Mouse (Mus musculus): Measurements from ENCODE around the gene Prlr. TPM values are rescaled to one million over a fixed set of nuclear protein-coding genes. Genes with fewer than 3 reads are reported as not detected.

Gene Prlr
- total RNA-seq (2021) (1 to 10 TPM; 3.0 to 5.5 TPM), polyA plus RNA-seq (2012; rRNA removed) (1.1 TPM in 2 replicates)
- long read RNA-seq, partial matches to known transcripts: 0 of 1 reads
- long read RNA-seq, other reads (novel, unspliced or antisense): 1 of 1 reads

DNA sequence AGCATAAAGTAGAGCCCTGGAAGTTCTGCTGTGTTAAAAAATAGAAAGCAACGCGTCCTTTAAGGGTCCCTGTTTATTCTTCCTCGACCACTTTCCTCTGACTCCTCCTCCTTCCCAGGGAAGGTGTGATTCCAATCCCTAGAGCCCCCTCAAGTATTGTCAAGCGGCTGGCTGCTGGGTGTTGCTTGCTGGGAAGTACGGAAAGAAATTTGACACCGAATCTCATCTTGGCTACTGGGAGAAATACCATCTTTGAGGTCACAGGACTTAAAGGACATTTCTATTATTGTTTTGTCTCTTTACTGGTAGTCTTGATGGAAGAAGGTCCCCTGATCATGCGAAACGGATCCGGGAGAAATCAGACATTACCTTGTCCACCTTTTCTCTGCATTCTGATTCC is at the start of gene Prlr:
Prlr (plus strand) TSS at position 156 of the 400 bp plus-strand sequence.
- Histone ChIP-seq H3K79me2 (replicated peaks; ENCODE audit: control insufficient read depth, insufficient read depth, low read length) (no peaks in the 10 kb centered on the region), H3K4me1 (ENCODE audit: control insufficient read depth, insufficient read depth, low read length) (no peaks in the 10 kb centered on the region), H3K36me3 (ENCODE audit: control insufficient read depth, insufficient read depth, low read length) (no peaks in the 10 kb centered on the region), H3K9ac (ENCODE audit: low read depth, low read length) (peak within 1 kb of the TSS; percentile 11; the same call in 1 of the 2 replicates), H3K4me3 (peak within 1 kb of the TSS; percentile 38), H3K27ac (no peak within 1 kb of the TSS), H3K27me3 (ENCODE audit: control insufficient read depth, insufficient read depth, low read length) (no peaks in the 10 kb centered on the region)
- no peak for TF ChIP-seq EP300 (IDR thresholded peaks at IDR 0.05; ENCODE audit: insufficient read depth, low read depth, low read length)
- no peak for TF ChIP-seq CTCF (IDR thresholded peaks at IDR 0.05)
- intact Hi-C loops (cut with DNase I): no loop called here
- WGBS: 5% methylated on average over 9 of the region's 9 CpGs
- no peak for DNase-seq

GRCm38 (mm10) chr15:10133781-10134180 is 43.3 kb upstream of the Prlr start:
- Histone ChIP-seq H3K79me2 (replicated peaks; ENCODE audit: control insufficient read depth, insufficient read depth, low read length) (no peaks in the 10 kb centered on the region), H3K36me3 (ENCODE audit: control insufficient read depth, insufficient read depth, low read length) (no peaks in the 10 kb centered on the region), H3K27me3 (ENCODE audit: control insufficient read depth, insufficient read depth, low read length) (no peaks in the 10 kb centered on the region), H3K27ac (no peak overlapping the region), H3K4me3 (no peak overlapping the region), H3K9ac (ENCODE audit: low read depth, low read length) (no peak overlapping the region), H3K4me1 (ENCODE audit: control insufficient read depth, insufficient read depth, low read length) (no peaks in the 10 kb centered on the region)
- 51% methylated on average over 2 of the region's 2 CpGs for WGBS
- intact Hi-C loops (cut with DNase I): no loop called here
- DNase-seq: no peak
- TF ChIP-seq CTCF (IDR thresholded peaks at IDR 0.05) (no peak), POLR2A (IDR thresholded peaks at IDR 0.05; ENCODE audit: insufficient read depth, low read depth, low read length) (no peak), EP300 (IDR thresholded peaks at IDR 0.05; ENCODE audit: insufficient read depth, low read depth, low read length) (no peak)

DNA sequence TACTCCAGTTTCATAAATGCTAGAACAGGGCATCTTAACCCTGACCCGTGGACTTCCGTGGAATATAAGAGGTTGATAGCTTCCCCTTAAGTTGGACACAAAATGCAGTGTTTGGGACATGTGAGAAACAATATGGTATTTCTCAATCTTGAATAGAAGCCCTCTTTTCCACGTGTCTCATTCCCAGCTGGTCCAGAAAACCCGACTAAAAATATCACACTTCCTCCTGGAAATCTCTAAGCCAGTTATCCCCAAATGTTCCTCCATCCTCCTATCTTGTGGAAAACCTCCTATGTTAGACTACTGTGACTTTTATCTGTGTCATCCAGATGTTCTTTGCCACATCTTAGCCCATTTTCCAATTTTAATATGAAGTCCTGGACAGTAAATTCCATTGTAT is 42.1 kb upstream of the Prlr start:
- intact Hi-C loops (cut with DNase I): no loop called here
- WGBS: 35% methylated on average over 4 of the region's 4 CpGs
- Histone ChIP-seq H3K9ac (ENCODE audit: low read depth, low read length) (no peak overlapping the region), H3K79me2 (replicated peaks; ENCODE audit: control insufficient read depth, insufficient read depth, low read length) (no peaks in the 10 kb centered on the region), H3K27me3 (ENCODE audit: control insufficient read depth, insufficient read depth, low read length) (no peaks in the 10 kb centered on the region), H3K27ac (no peak overlapping the region), H3K4me3 (no peak overlapping the region), H3K36me3 (ENCODE audit: control insufficient read depth, insufficient read depth, low read length) (no peaks in the 10 kb centered on the region), H3K4me1 (ENCODE audit: control insufficient read depth, insufficient read depth, low read length) (no peaks in the 10 kb centered on the region)
- no peak for DNase-seq
- TF ChIP-seq EP300 (IDR thresholded peaks at IDR 0.05; ENCODE audit: insufficient read depth, low read depth, low read length): no peak
- TF ChIP-seq POLR2A (IDR thresholded peaks at IDR 0.05; ENCODE audit: insufficient read depth, low read depth, low read length): no peak
- TF ChIP-seq CTCF (IDR thresholded peaks at IDR 0.05): no peak

- TF ChIP-seq CTCF (IDR thresholded peaks at IDR 0.05) (no peak), EP300 (IDR thresholded peaks at IDR 0.05; ENCODE audit: insufficient read depth, low read depth, low read length) (no peak), POLR2A (IDR thresholded peaks at IDR 0.05; ENCODE audit: insufficient read depth, low read depth, low read length) (no peak)
These were observed 32.5 kb upstream of the Prlr start for GRCm38 (mm10) chr15:10144520-10144919.

GRCm38 (mm10) chr15:10148196-10148595 is 28.8 kb upstream of the Prlr start:
- intact Hi-C loops (cut with DNase I): no loop called here
- 63% methylated on average over 4 of the region's 4 CpGs for WGBS

More at GRCm38 (mm10) chr15:10144520-10144919, 32.5 kb upstream of the Prlr start:
- Histone ChIP-seq H3K36me3 (ENCODE audit: control insufficient read depth, insufficient read depth, low read length) (no peaks in the 10 kb centered on the region), H3K27me3 (ENCODE audit: control insufficient read depth, insufficient read depth, low read length) (no peaks in the 10 kb centered on the region), H3K79me2 (replicated peaks; ENCODE audit: control insufficient read depth, insufficient read depth, low read length) (no peaks in the 10 kb centered on the region), H3K27ac (no peak overlapping the region), H3K9ac (ENCODE audit: low read depth, low read length) (no peak overlapping the region), H3K4me1 (ENCODE audit: control insufficient read depth, insufficient read depth, low read length) (no peaks in the 10 kb centered on the region), H3K4me3 (no peak overlapping the region)
- DNase-seq: no peak
- intact Hi-C loops (cut with DNase I): no loop called here
- WGBS: 75% methylated on average over 5 of the region's 5 CpGs

GRCm38 (mm10) chr15:10160663-10161062 is 16.4 kb upstream of the Prlr start:
- Histone ChIP-seq H3K9ac (ENCODE audit: low read depth, low read length) (no peak overlapping the region), H3K27me3 (ENCODE audit: control insufficient read depth, insufficient read depth, low read length) (no peaks in the 10 kb centered on the region), H3K4me1 (ENCODE audit: control insufficient read depth, insufficient read depth, low read length) (no peaks in the 10 kb centered on the region), H3K79me2 (replicated peaks; ENCODE audit: control insufficient read depth, insufficient read depth, low read length) (no peaks in the 10 kb centered on the region), H3K36me3 (ENCODE audit: control insufficient read depth, insufficient read depth, low read length) (no peaks in the 10 kb centered on the region), H3K27ac (no peak overlapping the region), H3K4me3 (no peak overlapping the region)
- DNase-seq: no peak
- TF ChIP-seq CTCF (IDR thresholded peaks at IDR 0.05): no peak
- no peak for TF ChIP-seq POLR2A (IDR thresholded peaks at IDR 0.05; ENCODE audit: insufficient read depth, low read depth, low read length)
- TF ChIP-seq EP300 (IDR thresholded peaks at IDR 0.05; ENCODE audit: insufficient read depth, low read depth, low read length): no peak
- intact Hi-C loops (cut with DNase I): no loop called here
- 89% methylated on average over 2 of the region's 2 CpGs for WGBS

More at GRCm38 (mm10) chr15:10148196-10148595, 28.8 kb upstream of the Prlr start:
- H3K9ac ChIP-seq (ENCODE audit: low read depth, low read length): no peak overlapping the region
- H3K4me1 ChIP-seq (ENCODE audit: control insufficient read depth, insufficient read depth, low read length): no peaks in the 10 kb centered on the region
- H3K27me3 ChIP-seq (ENCODE audit: control insufficient read depth, insufficient read depth, low read length): no peaks in the 10 kb centered on the region
- H3K27ac ChIP-seq: no peak overlapping the region
- no peak overlapping the region for H3K4me3 ChIP-seq
- no peaks in the 10 kb centered on the region for H3K36me3 ChIP-seq (ENCODE audit: control insufficient read depth, insufficient read depth, low read length)
- no peak for DNase-seq
- H3K79me2 ChIP-seq (replicated peaks; ENCODE audit: control insufficient read depth, insufficient read depth, low read length): no peaks in the 10 kb centered on the region
- TF ChIP-seq CTCF (IDR thresholded peaks at IDR 0.05): no peak
- TF ChIP-seq EP300 (IDR thresholded peaks at IDR 0.05; ENCODE audit: insufficient read depth, low read depth, low read length): no peak
- no peak for TF ChIP-seq POLR2A (IDR thresholded peaks at IDR 0.05; ENCODE audit: insufficient read depth, low read depth, low read length)

Data from heart, adult 2 months (tissue).